Comparison of ENCODE assay signal across 8 mouse cellular contexts in genomic region chr9:32540406-32541222, GRCm38 (mm10). TPM values are rescaled to one million over a fixed set of nuclear protein-coding genes. Genes with fewer than 3 reads are reported as not detected.
A peak's percentile ranks its signal among the peaks of the same experiment; 100 is the strongest.
DNase-seq lines count a peak whose midpoint lies in the region; ATAC-seq and TF ChIP-seq lines count a peak whose summit lies in the region.

No protein-coding gene starts in this region.

- no peak for TF ChIP-seq CTCF in left cerebral cortex, adult 2 months (IDR thresholded peaks at IDR 0.05)
- no peak for TF ChIP-seq CTCF in bone marrow macrophage, adult 2 months (IDR thresholded peaks at IDR 0.05; ENCODE audit: low read depth, low read length)
- no peak for TF ChIP-seq CTCF in kidney, postnatal 0 days (IDR thresholded peaks at IDR 0.05; ENCODE audit: low read depth)
- no peak for TF ChIP-seq CTCF in stomach, postnatal 0 days (IDR thresholded peaks at IDR 0.05; ENCODE audit: low read depth)

- H3K9ac ChIP-seq in kidney, postnatal 0 days (ENCODE audit: low read depth, low read length), result peak overlapping the region; percentile 83
- H3K9ac ChIP-seq in stomach, postnatal 0 days (ENCODE audit: low read length), result peak overlapping the region; percentile 75

- intact Hi-C loops in left cerebral cortex, adult 2 months (cut with DNase I), result no loop called here

- peak overlapping the region; percentile 55 for H3K4me3 ChIP-seq in left cerebral cortex, adult 2 months
- H3K4me3 ChIP-seq in bone marrow macrophage, adult 2 months (ENCODE audit: insufficient read depth, low read length), result peak overlapping the region; percentile 100
- peak overlapping the region; percentile 72 for H3K4me3 ChIP-seq in heart, embryonic 10.5 days
- H3K4me3 ChIP-seq in kidney, postnatal 0 days (replicated peaks; ENCODE audit: low read depth, low read length), result peak overlapping the region; percentile 78
- peak overlapping the region; percentile 93 for H3K4me3 ChIP-seq in megakaryocyte, embryonic 14.5 days (replicated peaks)
- peak overlapping the region; percentile 66 for H3K4me3 ChIP-seq in stomach, postnatal 0 days (ENCODE audit: low read depth, low read length)

- peaks cover 27% of the 10 kb centered on the region for H3K4me1 ChIP-seq in bone marrow macrophage, adult 2 months (ENCODE audit: control insufficient read depth, insufficient read depth, low read length)
- H3K4me1 ChIP-seq in heart, embryonic 10.5 days, result peaks cover 55% of the 10 kb centered on the region
- H3K4me1 ChIP-seq in kidney, postnatal 0 days (replicated peaks; ENCODE audit: insufficient read depth, low read length), result peaks cover 23% of the 10 kb centered on the region
- peaks cover 59% of the 10 kb centered on the region for H3K4me1 ChIP-seq in megakaryocyte, embryonic 14.5 days
- H3K4me1 ChIP-seq in stomach, postnatal 0 days (replicated peaks; ENCODE audit: control insufficient read depth, insufficient read depth), result peaks cover 2% of the 10 kb centered on the region; the same call in 1 of the 2 replicates

- H3K27ac ChIP-seq in left cerebral cortex, adult 2 months, result peak overlapping the region; percentile 86
- peak overlapping the region; percentile 99 for H3K27ac ChIP-seq in bone marrow macrophage, adult 2 months (ENCODE audit: insufficient read depth, low read depth, low read length)
- peak overlapping the region; percentile 87 for H3K27ac ChIP-seq in heart, embryonic 10.5 days
- peak overlapping the region; percentile 83 for H3K27ac ChIP-seq in kidney, postnatal 0 days
- peak overlapping the region; percentile 79 for H3K27ac ChIP-seq in stomach, postnatal 0 days (replicated peaks)

- no peak for DNase-seq in left cerebral cortex, adult 2 months (ENCODE audit: extremely low spot score in 1 of 2, low spot score in 2 of 2)
- no peak for DNase-seq in left cerebral cortex, adult 8-10 months (ENCODE audit: low spot score in 2 of 2)
- DNase-seq in heart, embryonic 10.5 days (ENCODE audit: low spot score), result no peak
- DNase-seq in kidney, postnatal 0 days (ENCODE audit: low spot score), result peak; percentile 64
- no peak for DNase-seq in stomach, postnatal 0 days (ENCODE audit: low spot score)
- no peak for DNase-seq in right cerebral cortex, adult 2 months (ENCODE audit: low spot score in 2 of 2)

- no peaks in the 10 kb centered on the region for H3K36me3 ChIP-seq in heart, embryonic 10.5 days
- no peaks in the 10 kb centered on the region for H3K36me3 ChIP-seq in kidney, postnatal 0 days (ENCODE audit: insufficient read depth, low read length)
- H3K36me3 ChIP-seq in megakaryocyte, embryonic 14.5 days (replicated peaks; ENCODE audit: low read length), result peaks cover 37% of the 10 kb centered on the region
- no peaks in the 10 kb centered on the region for H3K36me3 ChIP-seq in stomach, postnatal 0 days (ENCODE audit: control insufficient read depth, insufficient read depth, low read length)

- peak overlapping the region; percentile 92 for H3K4me2 ChIP-seq in kidney, postnatal 0 days (ENCODE audit: low read length)
- H3K4me2 ChIP-seq in stomach, postnatal 0 days (replicated peaks; ENCODE audit: low read depth), result peak overlapping the region; percentile 88

- H3K27me3 ChIP-seq in heart, embryonic 10.5 days (ENCODE audit: insufficient read depth, poor library complexity, severe bottlenecking), result peaks cover 65% of the 10 kb centered on the region
- H3K27me3 ChIP-seq in kidney, postnatal 0 days (ENCODE audit: insufficient read depth, low read length), result peaks cover 12% of the 10 kb centered on the region; the same call in 1 of the 2 replicates
- H3K27me3 ChIP-seq in megakaryocyte, embryonic 14.5 days (replicated peaks), result no peaks in the 10 kb centered on the region
- H3K27me3 ChIP-seq in stomach, postnatal 0 days (ENCODE audit: control insufficient read depth, insufficient read depth, low read length), result peaks cover 5% of the 10 kb centered on the region; the same call in 1 of the 2 replicates

- TF ChIP-seq EP300 in stomach, postnatal 0 days (optimal IDR thresholded peaks at IDR 0.05), result no peak

- under 1% methylated on average over 70 of the region's 70 CpGs for WGBS in heart, embryonic 10.5 days
- under 1% methylated on average over 61 of the region's 70 CpGs for WGBS in kidney, postnatal 0 days
- under 1% methylated on average over 59 of the region's 70 CpGs for WGBS in stomach, postnatal 0 days

- H3K9me3 ChIP-seq in heart, embryonic 10.5 days, result no peaks in the 10 kb centered on the region
- no peaks in the 10 kb centered on the region for H3K9me3 ChIP-seq in kidney, postnatal 0 days (replicated peaks; ENCODE audit: low read length)
- H3K9me3 ChIP-seq in megakaryocyte, embryonic 14.5 days, result no peaks in the 10 kb centered on the region
- no peaks in the 10 kb centered on the region for H3K9me3 ChIP-seq in stomach, postnatal 0 days (ENCODE audit: control insufficient read depth, low read length)

- ATAC-seq in kidney, postnatal 0 days (replicated peaks; ENCODE audit: low FRiP score, low read depth), result no peak
- ATAC-seq in stomach, postnatal 0 days (ENCODE audit: low FRiP score, low TSS enrichment), result peak; percentile 38; the same call in 1 of the 2 replicates

- no peak for TF ChIP-seq POLR2A in bone marrow macrophage, adult 2 months (IDR thresholded peaks at IDR 0.05; ENCODE audit: borderline replicate concordance, low read depth, low read length)

RNA-seq across cellular contexts. Expression of gene Fli1, which starts 2.0 kb away (rescaled TPM):
- total RNA-seq in left cerebral cortex, adult 2 months (2021), result 1 to 10 TPM; 3.5 to 5.9 TPM
- total RNA-seq in left cerebral cortex, adult 8-10 months (2022), result 1 to 10 TPM; 4.2 to 7.7 (median 6.6) TPM
- 124 and 127 TPM in 2 replicates for polyA plus RNA-seq in bone marrow macrophage, adult 2 months (2012; ENCODE audit: insufficient read depth, insufficient read length, missing spikeins)
- 17.5 and 20.8 TPM in 2 replicates for polyA plus RNA-seq in heart, embryonic 10.5 days (2016; fragmentation: Nextera tagmentation; extraction: Ambion mirVana)
- polyA plus RNA-seq in kidney, postnatal 0 days (2015; fragmentation: Nextera tagmentation; extraction: Ambion mirVana), result 21.6 and 23.6 TPM in 2 replicates
- 20.8 and 61.7 TPM in 2 replicates for polyA plus RNA-seq in megakaryocyte, embryonic 14.5 days (2012; ENCODE audit: insufficient read depth, low replicate concordance)
- 4.6 and 4.9 TPM in 2 replicates for polyA plus RNA-seq in stomach, postnatal 0 days (2015; fragmentation: Nextera tagmentation; extraction: Ambion mirVana)
